Mouse (Mus musculus): ENCODE measurements around the gene Gm28042.

- TF ChIP-seq CTCF (conservative IDR thresholded peaks at IDR 0.05; ENCODE audit: insufficient read depth, insufficient read length, low read depth, low read length): no peak
- TF ChIP-seq POLR2A (IDR thresholded peaks at IDR 0.05; ENCODE audit: low read depth, low read length): no peak
Observed at GRCm38 (mm10) chr2:120048173-120048572, 20.9 kb downstream of the Gm28042 start.
